Mouse (Mus musculus) natural killer cell, adult 2 months (primary cell): ENCODE data around the gene Sept9.
A peak's percentile ranks its signal among the peaks of the same experiment; 100 is the strongest.

ENCODE experiments used
- DNase-seq, 2 experiments: peaks; one replicate each; pipeline ENCODE4 v3.0.0; 2022; ENCODE audit warnings: low spot score in 2 of 2

Gene Sept9

GRCm38 (mm10) chr11:117372537-117372936 lies 173.1 kb downstream of the Sept9 start:
- DNase-seq = no peak

- no peak for DNase-seq
Observed at GRCm38 (mm10) chr11:117373195-117373594, 173.7 kb downstream of the Sept9 start.

- DNase-seq = no peak
Observed at GRCm38 (mm10) chr11:117373870-117374269, 174.4 kb downstream of the Sept9 start.

- no peak for DNase-seq
Observed at GRCm38 (mm10) chr11:117374288-117374687, 174.8 kb downstream of the Sept9 start.

GRCm38 (mm10) chr11:117379774-117380173 lies 180.3 kb downstream of the Sept9 start:
- DNase-seq = no peak

- DNase-seq = no peak
Observed at GRCm38 (mm10) chr11:117384235-117384634, 184.8 kb downstream of the Sept9 start.

GRCm38 (mm10) chr11:117384897-117385296 lies 185.4 kb downstream of the Sept9 start:
- peak; percentile 46 to 57 for DNase-seq

- no peak for DNase-seq
Observed at GRCm38 (mm10) chr11:117385331-117386103, 186.1 kb downstream of the Sept9 start.

GRCm38 (mm10) chr11:117387241-117387640 lies 187.8 kb downstream of the Sept9 start:
- no peak for DNase-seq

GRCm38 (mm10) chr11:117390001-117390402 lies 190.5 kb downstream of the Sept9 start:
- DNase-seq = peak in 1 of 2 experiments; percentile 50

- DNase-seq = no peak
Observed at GRCm38 (mm10) chr11:117390774-117391534, 191.5 kb downstream of the Sept9 start.

GRCm38 (mm10) chr11:117392251-117392650 lies 192.8 kb downstream of the Sept9 start:
- DNase-seq = no peak

GRCm38 (mm10) chr11:117393715-117394114 lies 194.3 kb downstream of the Sept9 start:
- DNase-seq = no peak

- no peak for DNase-seq
Observed at GRCm38 (mm10) chr11:117394230-117395137, 195.0 kb downstream of the Sept9 start.

- no peak for DNase-seq
Observed at GRCm38 (mm10) chr11:117395228-117395627, 195.8 kb downstream of the Sept9 start.

GRCm38 (mm10) chr11:117396929-117397328 lies 197.5 kb downstream of the Sept9 start:
- DNase-seq = no peak

- DNase-seq = peak in 1 of 2 experiments; percentile 18
Observed at GRCm38 (mm10) chr11:117397755-117398154, 198.3 kb downstream of the Sept9 start.

- no peak for DNase-seq
Observed at GRCm38 (mm10) chr11:117398191-117398590, 198.7 kb downstream of the Sept9 start.

GRCm38 (mm10) chr11:117401583-117402367 lies 202.3 kb downstream of the Sept9 start:
- DNase-seq = no peak

GRCm38 (mm10) chr11:117402550-117402949 lies 203.1 kb downstream of the Sept9 start:
- no peak for DNase-seq

GRCm38 (mm10) chr11:117403073-117403472 lies 203.6 kb downstream of the Sept9 start:
- no peak for DNase-seq
